Mouse (Mus musculus) Muller cell, postnatal 12 days (primary cell): ENCODE data around the gene Acox3.

Source experiments
- DNase-seq: peaks from one replicate; pipeline ENCODE4 v3.0.0-alpha.2; 2015; ENCODE audit errors: inconsistent ontology term

Acox3 gene

DNA sequence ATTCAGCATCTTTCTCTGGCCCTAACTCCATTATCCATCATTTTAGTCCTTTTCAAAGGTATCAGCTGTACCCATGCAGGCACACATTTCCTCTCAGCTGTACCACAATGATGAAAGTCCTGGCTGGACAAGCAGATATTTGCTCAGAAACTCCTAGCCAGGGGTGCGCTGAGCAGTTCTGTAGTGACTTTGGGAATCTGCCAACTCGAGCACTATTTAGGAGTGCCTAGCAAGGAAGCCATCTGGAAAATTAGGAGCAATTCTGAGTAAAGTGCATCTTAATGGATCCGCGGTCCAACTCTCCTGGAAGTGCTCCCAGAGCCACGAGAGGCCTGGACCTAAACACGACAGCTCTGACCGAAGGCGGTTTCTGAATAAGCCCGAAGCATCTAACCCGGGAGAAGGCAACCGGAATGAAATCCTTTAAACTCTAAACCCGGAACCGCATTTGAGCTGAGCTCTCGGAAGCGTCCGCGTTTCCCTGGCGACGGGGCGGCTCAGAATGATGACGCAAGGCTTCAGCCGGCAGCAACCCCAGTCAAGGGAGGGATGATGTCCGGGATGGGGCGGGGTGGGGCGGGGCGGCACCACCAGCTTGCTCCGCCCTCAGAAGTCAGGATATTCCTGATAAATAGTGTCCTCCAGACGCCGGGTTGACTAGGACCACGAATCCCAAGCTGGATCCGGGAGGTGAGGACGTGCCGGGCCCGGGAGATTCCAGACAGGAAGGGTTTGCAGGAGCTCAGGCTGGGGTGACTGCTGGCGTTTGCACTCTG lies at the start of gene Acox3:
Gene Acox3 (plus strand): TSS at position 596 of the 776 bp plus-strand sequence.
- peak; percentile 96 for DNase-seq

DNA sequence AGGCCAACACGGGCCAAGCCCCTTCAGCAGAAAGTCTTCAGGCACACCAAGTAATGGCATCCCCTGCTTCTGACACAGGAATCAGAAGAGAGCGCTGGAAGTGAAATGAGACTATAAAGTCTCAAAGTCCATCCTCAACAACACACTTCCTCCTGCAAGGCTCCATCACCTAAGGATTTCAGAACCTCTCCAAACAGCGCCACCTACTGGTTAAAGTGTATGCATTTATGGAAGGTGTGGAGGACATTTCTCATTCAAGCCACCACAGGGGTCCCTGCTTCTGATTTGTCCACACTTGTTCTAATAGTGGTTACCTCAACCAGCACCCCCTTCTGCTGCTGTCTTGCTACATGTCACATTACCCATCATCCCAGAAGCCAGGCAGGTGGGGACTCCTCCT lies 46.6 kb upstream of the Acox3 start:
- DNase-seq, result no peak

DNA sequence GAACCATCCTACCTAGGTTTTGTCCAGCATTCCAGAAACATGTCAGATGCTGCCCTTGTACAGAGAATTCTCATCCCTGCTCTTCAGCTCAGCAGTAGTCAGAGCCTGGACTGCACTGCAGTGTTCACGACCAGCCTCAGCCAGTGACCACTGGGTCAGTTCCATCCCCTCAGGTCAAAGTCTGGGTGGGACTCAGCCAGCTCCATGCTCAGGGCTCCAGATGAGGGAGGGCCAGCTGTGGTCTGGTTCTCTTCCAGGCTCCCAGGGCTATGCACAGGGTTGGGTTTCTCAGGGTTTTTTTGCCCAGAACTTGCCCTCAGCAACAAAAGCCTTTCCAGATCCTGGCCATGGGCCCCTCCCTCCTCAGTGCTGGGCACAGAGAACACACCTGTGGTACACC lies 45.4 kb upstream of the Acox3 start:
- no peak for DNase-seq

DNA sequence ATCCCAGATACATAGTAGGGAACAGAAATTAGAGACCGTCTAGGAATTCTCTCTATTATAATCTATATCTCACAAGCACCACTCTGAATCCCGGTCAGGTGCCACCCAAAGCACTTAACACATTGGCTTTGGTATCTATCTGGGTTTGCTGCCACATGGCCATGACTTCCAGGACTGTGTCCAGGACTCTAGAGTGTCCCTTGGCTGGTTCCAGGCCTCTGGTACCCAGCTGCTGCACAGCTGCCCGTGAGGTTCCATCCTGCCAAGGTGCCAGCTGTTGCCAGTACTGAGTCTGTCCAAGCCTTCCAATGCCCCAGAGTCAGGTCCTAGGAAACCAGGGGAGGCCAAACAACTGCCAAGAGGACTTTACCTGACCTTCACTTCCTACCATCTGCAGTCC lies 44.8 kb upstream of the Acox3 start:
- no peak for DNase-seq

DNA sequence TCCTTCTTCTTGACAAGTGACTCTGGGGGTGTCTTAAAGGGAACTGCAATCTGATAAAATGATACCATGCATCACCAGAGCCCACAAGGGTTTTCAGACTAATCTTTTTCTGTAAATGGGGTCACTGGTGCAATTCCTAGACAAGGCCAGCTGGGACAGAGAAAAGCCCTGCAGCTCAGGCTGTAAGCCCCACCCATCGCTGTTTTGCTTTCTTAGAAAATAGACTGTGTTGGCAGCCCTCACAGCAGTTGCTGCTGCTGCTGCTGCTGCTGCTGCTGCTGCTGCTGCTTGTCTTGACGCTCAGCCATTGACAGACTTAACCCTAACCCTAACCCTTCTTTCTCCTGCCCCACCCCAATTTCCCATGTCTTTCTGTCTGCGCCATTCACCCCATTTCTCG lies 43.3 kb upstream of the Acox3 start:
- DNase-seq, result no peak

DNA sequence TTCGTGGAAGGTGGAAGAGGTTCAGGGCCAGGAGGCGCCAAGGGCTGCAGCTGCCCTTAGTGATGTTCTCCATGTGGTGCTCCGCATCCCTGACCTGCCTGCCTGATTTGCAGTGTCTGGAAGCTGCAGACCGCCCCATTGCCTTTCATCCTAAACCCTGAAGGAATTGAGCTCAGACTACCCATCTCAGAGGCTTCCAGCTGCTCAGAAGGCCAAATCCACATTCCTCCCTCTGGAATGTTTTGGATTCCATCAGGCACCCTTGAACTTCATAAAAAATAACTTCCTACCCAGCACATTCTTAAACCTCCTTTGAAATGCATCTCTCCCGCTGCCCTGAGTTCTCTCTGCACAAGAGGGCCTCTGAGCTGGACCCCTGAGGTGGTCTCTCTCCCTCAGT lies 42.3 kb upstream of the Acox3 start:
- peak; percentile 54 for DNase-seq

DNA sequence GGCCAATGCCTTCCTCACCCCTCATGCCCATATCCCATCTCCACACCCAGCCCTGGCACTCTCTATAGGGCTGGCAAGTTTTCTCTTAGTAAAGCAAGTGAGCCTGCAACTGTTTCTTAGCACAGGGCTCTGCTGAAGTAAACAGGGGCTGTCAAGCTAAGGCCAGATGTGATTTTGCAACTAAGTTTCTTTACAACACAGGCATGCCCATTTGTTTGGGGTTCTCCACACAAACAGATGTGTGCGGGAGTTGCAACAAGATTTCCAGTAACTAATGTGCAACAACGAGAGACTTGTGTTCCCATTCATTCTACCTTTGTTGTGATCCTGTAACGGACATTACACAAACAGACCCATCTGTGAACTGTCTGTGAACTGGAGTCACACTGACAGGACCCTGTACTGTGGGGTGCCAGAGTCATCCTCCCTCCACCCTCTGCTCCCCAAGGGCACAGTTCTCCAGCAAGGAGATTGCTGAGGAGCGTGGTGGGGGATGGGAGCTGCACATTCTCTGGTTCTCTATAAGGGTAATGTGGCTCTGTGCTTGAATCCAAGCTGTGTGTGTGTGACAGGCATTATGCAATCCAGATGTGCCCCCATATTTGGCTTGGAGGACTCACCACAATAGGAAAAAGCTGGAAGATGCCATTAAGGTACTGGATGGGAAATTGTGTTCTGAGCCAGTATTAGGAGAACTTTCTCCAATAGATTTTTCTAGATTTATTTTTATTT lies 41.6 kb upstream of the Acox3 start:
- no peak for DNase-seq

DNA sequence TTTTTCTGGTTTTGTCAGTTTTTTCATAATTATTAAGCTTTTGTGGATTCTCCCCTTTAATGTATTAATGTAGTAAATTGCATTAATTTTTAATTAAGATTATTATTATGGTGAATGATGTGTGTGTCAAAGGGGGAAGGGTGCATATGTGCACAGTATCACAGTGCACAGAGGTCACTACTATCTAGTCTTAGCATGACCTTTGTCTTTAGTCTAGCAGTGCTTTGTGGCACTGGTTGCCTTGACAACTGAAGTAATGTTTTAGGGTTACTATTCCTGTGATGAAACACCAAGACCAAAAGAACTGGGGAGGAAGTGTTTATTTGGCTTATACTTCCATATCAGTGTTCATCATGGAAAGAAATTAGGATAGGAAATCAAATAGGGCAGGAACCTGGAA lies 36.7 kb upstream of the Acox3 start:
- no peak for DNase-seq

DNA sequence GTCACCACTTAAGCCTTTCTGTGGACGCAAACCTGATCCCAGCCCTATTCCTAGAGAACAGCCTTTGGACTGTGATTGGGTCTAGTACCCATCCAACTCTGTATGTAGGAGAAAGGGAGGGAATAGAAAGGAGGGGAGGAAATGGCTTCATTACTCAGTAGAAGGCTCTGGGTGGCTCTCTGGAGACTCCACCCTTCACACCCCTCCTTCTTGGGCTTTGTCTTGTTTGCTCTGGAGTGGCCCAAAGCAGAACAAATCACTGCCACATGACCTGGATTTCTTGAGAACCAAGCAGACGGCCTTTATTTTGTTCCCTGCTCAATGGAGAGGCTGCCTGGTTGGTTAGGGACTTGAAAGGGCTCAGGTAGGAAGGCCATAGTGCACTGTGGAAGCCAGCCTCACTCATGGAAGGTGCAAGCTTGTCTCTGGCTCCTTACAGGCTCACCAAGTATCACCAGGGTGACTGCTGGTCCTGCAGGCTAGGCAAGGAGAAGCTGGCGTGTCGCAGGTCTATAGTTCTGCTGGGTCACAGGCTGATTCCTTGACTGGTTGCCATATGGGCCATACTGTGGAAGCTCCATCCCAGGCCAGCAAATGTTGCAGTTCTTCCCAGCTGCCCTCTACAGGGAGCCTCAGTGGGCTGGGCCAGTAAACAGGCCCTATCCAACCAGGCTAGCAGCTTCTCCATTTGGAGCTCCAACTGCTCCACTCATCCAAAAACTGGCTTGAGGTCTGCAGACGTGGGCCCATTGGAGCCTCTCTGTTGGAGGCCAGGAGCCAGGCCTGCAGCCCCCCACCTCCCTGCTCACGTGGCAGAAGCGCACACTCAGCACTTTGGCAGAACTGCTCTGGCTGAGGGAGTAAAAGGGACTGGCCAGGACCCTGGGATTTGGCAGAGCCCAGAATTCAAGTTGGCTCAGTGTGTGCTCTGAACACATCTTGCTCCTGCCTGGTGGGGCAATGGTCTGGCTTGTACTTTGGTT lies 30.7 kb upstream of the Acox3 start:
- no peak for DNase-seq

DNA sequence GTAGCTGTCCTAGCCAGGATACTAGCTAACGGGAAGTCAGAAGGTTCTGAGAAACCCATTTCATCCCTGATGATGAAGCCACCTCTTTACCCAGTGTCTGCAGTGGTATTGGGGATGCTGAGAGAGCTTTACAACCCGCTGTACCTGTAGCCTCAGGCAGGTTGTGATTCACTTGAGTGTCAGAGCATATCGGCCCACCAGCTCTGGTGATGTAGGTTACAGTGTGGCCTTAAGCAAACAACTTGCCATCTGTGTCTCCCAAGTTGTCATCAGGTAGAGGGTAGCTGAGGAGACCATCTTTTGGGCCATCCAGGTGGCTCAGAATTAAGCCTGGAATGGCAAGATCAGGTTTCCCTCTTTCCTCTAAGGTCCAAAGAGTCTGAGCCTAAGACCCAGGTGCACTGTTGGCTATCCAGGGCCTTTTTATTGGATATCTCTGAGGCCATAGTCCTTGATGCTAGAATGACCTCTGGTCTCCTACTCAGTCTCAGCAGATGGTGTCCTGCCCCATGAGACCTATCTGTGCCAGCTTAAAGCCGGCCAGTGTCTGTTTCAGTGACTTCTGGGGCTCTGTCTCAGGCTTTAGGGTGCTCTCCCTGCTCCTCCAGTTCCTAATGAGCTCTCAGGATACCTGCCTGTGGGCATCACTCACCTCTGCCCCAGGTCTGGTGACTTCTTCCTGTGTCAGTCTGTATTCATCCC lies 29.9 kb upstream of the Acox3 start:
- DNase-seq, result no peak

DNA sequence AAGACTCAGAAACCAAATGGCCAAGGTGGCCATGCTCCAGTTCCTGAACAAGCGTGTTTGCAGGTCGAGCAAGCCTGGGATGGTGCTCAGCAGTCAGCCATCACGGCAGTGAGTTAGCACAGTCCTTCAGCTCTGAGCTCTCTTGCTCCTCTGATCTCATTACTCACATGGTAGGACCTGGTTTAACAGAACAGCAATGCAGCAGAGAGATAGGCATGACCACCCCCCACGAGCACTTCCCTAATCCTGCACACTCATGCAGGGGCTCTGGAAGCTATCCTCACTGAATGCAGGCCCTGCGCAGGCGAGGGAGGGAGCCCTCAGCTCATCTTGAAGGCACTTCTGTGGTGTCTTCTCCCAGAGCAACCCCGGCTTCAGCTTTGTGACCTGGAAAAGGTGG lies 26.4 kb upstream of the Acox3 start:
- DNase-seq, result no peak

DNA sequence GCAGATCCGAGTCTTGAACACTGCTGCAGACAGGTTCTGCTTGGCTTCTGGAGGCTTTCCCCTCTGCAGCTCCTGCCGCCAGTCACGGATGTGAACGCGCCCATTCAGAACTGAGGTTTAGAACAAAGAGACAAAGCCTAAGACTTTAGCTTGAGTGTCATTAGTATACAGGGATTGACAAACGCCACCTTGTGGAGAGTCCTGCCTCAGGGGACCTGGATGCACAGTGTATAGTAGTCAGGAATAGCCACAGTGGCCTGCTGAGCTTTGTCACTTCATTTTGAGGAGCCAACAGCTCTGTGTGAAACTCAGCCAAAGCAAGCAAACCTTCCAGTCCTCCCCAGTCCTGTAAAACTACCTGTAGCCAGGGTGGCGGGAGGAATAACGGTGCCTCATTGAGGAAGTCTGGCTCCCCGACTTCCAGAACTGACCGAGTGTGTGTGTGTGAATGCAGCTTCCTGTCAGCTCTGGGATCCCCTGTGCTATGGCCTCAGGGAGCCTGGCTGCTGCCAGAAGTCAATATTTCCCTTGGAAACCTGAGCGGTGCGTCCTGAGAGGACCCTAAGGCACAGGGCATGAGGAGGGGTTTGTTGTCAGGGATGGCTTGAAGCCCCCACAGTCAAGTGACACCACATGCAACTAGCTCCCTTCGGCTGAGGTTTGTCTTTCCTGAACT lies 24.8 kb upstream of the Acox3 start:
- no peak for DNase-seq

DNA sequence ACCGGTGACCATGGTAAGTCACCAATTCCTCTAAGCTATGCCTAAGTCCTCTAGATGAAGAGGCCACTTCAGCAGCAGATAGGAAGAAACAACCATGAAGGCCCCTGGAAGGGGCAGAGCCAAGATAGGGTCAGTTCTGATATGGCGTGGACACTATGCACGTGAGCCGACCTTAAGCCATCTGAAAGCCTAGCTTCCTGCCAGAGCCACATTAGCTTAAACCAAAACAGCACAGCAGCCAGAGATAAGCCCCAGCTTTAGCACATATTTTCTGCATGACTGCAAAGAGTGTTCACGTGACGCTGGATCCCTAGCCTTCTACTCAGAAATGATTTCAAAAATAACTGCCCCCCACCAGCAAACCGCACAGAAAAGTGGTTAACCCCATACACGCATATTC lies 23.4 kb upstream of the Acox3 start:
- DNase-seq, result no peak

DNA sequence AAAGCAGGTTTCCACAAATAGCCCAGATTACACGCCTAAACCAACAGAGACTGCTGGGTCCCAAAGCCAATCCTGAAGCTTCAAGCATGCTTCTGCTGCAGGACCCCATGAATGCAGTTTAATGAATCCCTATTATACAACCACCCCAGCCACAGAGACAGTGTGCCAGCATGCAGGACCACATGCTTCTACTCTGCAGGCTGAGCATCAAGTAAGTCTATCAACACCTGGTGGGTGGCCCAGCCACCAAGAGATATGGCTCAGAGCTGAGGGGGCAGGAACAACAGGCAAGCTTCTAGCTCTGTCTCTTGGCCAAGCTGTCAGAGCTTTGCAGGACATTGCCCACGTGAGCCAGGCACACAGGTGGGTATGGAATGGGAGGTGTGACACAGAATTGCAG lies 20.2 kb upstream of the Acox3 start:
- no peak for DNase-seq

DNA sequence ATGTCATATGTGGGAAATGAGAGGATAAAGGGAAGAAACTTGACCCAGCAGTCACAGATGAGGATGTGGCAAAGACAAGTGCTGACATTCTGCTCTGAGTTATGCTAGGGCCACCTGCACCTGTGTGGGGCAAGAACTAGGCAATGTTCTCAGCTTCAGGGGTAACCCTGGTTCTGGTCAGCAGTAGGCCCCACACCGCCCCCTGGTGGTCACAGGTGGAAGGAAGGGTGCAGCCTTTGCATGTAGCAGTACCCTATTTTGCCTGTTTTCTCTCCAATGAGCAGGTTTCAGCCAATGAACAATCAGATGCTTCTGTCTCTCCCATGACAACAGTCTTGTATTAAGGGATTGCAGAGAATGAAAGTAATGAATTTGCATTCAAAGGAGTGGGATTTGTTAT lies 19.4 kb upstream of the Acox3 start:
- DNase-seq, result peak; percentile 75

DNA sequence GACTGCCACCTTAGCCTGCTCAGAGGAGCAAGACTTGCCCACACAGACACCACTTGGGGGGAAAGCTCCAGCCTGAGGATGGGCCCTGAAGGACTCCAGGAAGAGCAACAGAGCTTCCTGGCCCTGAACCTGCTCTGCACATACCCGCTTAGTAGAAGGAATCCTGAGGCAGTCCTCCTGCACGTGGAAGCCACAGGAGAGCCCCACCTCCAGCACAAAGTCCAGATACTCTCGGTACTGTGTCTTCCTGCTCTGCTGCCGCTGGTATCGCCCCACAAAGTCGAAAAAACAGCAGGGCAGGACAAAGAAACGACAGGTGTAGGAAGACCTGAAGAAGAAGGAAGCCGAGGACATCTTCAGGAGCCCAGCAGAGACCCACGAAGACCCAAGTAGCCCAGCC lies 17.6 kb upstream of the Acox3 start:
- no peak for DNase-seq

DNA sequence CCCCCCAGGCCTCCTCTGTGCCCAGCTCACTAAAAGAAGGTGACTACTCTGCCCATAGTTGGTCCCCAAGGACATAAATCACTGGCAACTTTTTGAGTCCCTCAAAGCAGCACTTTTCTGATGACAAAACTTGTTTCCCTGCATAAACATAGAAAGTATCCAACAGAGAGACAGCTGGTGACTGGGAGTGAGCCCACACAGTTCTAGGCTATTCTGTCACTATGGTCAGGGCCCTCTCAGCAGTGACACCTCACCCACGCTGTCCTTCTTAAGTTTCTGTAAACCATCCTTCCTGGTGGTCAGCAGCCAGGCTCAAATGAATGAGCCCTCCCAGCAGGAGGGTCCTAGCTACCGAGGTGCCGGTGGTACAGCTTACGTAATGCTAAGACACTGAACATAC lies 16.2 kb upstream of the Acox3 start:
- no peak for DNase-seq

DNA sequence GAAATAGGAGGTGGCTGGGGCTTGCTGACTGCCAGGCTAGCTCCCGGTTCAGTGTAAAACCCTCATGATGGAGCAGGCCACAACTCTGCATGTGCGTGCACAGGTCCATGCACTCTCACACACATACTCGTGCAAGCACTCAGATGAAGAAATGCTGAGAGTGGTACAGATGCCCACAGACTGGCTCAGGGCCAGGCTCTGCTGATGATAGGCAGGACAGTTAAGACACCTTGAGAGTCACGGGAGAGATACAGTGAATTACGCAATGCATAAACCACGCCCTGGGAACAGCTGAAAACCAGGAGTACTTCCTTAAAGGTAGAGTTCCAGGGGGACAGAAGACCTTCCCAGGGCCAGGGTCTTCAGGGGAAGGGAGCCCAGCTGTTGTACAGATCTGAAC lies 11.3 kb upstream of the Acox3 start:
- DNase-seq, result no peak

DNA sequence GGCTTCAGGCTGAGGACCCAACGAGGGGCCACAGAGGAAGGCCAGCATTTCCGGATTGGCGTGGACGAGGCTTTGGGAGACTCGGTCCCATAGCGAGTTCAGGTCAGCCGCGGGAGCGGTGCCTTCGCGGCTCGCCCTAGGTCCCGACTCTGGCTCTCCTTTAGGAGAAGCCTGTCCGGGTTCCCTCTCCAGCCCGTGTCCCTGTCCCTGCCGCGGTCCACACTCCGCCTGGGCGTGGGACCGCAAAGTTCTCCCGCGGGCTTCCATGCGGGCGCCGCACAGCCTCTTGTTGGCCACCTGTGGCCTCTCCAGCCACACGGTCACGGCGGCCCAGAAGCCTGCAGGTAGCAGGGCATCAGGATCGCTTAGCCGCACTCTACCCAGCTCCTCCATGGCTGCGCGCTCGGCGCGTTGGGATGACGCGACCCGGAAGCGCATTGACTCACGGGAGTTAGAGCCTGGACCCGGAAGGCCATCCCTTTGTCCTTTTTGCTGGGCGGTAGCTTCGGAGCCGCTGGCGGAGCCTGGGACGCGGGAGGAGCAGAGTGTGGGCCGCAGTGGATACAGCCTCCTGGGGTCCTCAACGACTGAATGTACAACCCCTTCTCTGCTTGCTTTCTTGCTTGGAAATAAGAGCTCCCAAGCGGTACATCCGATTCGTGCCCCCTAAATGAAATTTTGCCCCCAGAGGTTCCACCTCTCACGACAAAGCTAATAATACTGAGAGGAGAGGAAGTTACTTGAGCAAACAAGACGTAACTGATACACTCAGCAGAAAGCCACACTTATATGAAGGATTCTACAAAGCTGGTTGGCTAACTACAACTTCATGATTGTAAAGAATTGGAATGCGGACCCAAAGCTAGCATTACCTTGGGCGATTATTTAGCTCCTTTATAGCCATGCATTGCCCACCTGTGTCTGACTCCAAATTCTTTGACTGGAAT lies 7.9 kb upstream of the Acox3 start, which contains the start of gene Trmt44:
Gene Trmt44 (minus strand): TSS at position 418 of the 947 bp plus-strand sequence.
- peak; percentile 88 for DNase-seq
